ENCODE assay signal across 11 mouse cellular contexts in the genomic region with DNA sequence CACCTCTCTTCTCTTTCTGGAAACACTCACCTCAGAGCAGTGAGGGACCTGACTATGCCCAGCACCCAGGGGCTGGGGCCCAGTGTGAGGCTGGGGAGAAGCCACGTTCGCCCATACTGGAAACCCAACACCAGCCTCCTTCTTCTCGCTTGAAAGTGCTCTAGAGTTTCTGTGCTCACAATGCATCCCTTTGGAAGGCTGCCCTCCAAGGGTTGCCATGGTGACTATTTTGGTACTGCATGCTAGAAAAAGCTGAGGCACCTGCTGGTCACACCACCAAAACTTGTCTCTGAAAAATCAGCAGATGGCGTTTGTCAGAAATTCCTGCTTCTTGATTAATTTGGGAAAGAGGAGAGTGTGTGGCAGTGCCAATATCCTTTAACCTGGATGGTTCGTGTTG.
DNase-seq lines count a peak whose midpoint lies in the region; ATAC-seq lines count a peak whose summit lies in the region.
"Had no signal": no experiment of that assay in that cellular context is flagged by ENCODE, and none has a peak within 500 bp of the region (broad histone marks: within the 10 kb centered on the region; RNA-seq: fewer than 3 reads in every experiment).

No protein-coding gene starts in this region.

- H3K9ac ChIP-seq in kidney, embryonic 15.5 days = no peak overlapping the region
- no peak overlapping the region for H3K9ac ChIP-seq in neural tube, embryonic 15.5 days (replicated peaks)

- no peak overlapping the region for H3K4me3 ChIP-seq in kidney, embryonic 15.5 days (replicated peaks)
- H3K4me3 ChIP-seq in neural tube, embryonic 15.5 days (replicated peaks) = no peak overlapping the region
- H3K4me3 ChIP-seq: megakaryocyte, embryonic 14.5 days had no signal

- ATAC-seq in kidney, embryonic 15.5 days (replicated peaks; ENCODE audit: low FRiP score) = 0 out of 2 replicates have a peak, but pooled peaks have one; percentile 40
- no peak for ATAC-seq in neural tube, embryonic 15.5 days (ENCODE audit: low FRiP score)

- H3K36me3 ChIP-seq in kidney, embryonic 15.5 days = no peaks in the 10 kb centered on the region
- H3K36me3 ChIP-seq in neural tube, embryonic 15.5 days = no peaks in the 10 kb centered on the region

- no peak overlapping the region for H3K27ac ChIP-seq in kidney, embryonic 15.5 days
- no peak overlapping the region for H3K27ac ChIP-seq in neural tube, embryonic 15.5 days (replicated peaks)

- 51% methylated on average over 5 of the region's 5 CpGs for WGBS in kidney, embryonic 15.5 days
- WGBS in neural tube, embryonic 15.5 days = 40% methylated on average over 5 of the region's 5 CpGs

- no peaks in the 10 kb centered on the region for H3K9me3 ChIP-seq in kidney, embryonic 15.5 days (replicated peaks)
- no peaks in the 10 kb centered on the region for H3K9me3 ChIP-seq in neural tube, embryonic 15.5 days (replicated peaks)
- H3K9me3 ChIP-seq: megakaryocyte, embryonic 14.5 days had no signal

- no peaks in the 10 kb centered on the region for H3K27me3 ChIP-seq in kidney, embryonic 15.5 days
- no peaks in the 10 kb centered on the region for H3K27me3 ChIP-seq in neural tube, embryonic 15.5 days (replicated peaks)

- peaks cover 15% of the 10 kb centered on the region; the same call in 1 of the 2 replicates for H3K4me1 ChIP-seq in kidney, embryonic 15.5 days
- H3K4me1 ChIP-seq in neural tube, embryonic 15.5 days = no peaks in the 10 kb centered on the region

- no peak for DNase-seq in kidney, adult 11 months
- peak; percentile 87 to 89 for DNase-seq in cerebellum, postnatal 36 days
- DNase-seq in layer of hippocampus, adult 9-10 months (ENCODE audit: low spot score) = peak; percentile 95
- DNase-seq in right cerebral cortex, adult 2 months (ENCODE audit: low spot score in 2 of 2) = peak; percentile 89 to 95
- DNase-seq in spleen, adult 12 weeks (ENCODE audit: low spot score) = no peak
- no peak for DNase-seq in kidney, postnatal 36 days
- DNase-seq: adrenal gland, postnatal 25 days; spleen, adult 18-20 months had no signal

- H3K4me2 ChIP-seq in kidney, embryonic 15.5 days = no peak overlapping the region
- H3K4me2 ChIP-seq in neural tube, embryonic 15.5 days = no peak overlapping the region

Comparison
In these comparisons a context has a peak if more than half of its experiments do, and no peak if none do; other contexts are left out.
1. DNase-seq: peak in cerebellum, postnatal 36 days (2 of 2), layer of hippocampus, adult 9-10 months (single experiment) and right cerebral cortex, adult 2 months (2 of 2); none in kidney, adult 11 months (single experiment), spleen, adult 12 weeks (single experiment) and kidney, postnatal 36 days (0 of 2).